Mouse (Mus musculus): Measurements from ENCODE around the gene Phlpp1.

DNA sequence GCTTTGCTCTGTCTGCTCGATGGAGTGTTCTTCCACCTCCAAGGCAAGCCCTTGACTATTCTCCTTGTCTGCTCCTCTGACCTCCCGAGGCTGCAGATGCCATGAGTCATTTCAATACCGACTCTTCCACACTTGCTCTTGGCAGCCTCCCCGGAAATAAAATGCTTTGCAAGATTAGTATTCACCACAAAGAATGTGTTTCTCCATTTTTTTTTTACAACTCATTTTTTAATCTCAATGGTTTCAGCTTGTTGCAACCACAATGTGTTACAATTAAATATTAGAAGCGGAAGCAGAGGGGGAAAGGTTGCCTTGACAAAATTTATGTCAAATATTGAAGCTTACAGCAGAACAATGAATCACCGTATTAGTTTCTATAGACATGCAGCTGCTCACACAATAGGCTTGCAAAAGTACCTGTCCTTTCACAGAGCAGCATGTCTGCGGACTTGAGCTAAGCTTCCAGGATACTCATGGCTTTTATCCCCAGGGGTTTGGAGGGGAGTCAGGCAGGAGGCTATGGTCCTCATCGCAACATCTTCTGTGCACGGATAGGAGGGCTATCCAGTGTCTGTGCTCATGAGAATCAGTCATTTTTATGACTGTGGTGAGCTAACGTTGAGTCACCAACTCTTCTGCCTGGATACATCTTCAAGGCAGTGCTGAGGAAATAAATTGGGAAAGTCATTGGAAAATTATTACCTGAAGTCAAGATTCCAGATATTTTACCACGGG, 229.5 kb downstream of the Phlpp1 start:
- TF ChIP-seq CTCF (IDR thresholded peaks at IDR 0.05 in 2 of 3, conservative IDR thresholded peaks at IDR 0.05 in 1 of 3; ENCODE audit: control insufficient read depth in 1 of 3, insufficient read depth in 1 of 3, low read depth in 2 of 3, low read length in 3 of 3, poor library complexity in 1 of 3, severe bottlenecking in 1 of 3) (no peak), NELFE (IDR thresholded peaks at IDR 0.05; ENCODE audit: low read depth, low read length) (no peak), GATA1 (IDR thresholded peaks at IDR 0.05; ENCODE audit: low read depth, low read length) (peak; percentile 97), UBTF (IDR thresholded peaks at IDR 0.05; ENCODE audit: borderline replicate concordance, insufficient read depth, low read depth, low read length) (no peak), JUND (IDR thresholded peaks at IDR 0.05; ENCODE audit: low read depth, low read length) (peak; percentile 93), MAZ (IDR thresholded peaks at IDR 0.05; ENCODE audit: low read depth, low read length) (no peak), EP300 (IDR thresholded peaks at IDR 0.05; ENCODE audit: low read depth in 1 of 2, low read length in 2 of 2) (peak; percentile 97 to 100), CHD1 (IDR thresholded peaks at IDR 0.05; ENCODE audit: low read depth, low read length) (no peak)

All from MEL (cell line).